Mouse (Mus musculus) testis, adult 2 months (tissue): Measurements from ENCODE around the gene Atp11a.

Source experiments
- CTCF ChIP-seq: fragments of 200-500 bp; IDR thresholded peaks from 2 replicates; pipeline ENCODE4 v1.5.1; 2012; ENCODE audit warnings: low read depth, mild to moderate bottlenecking, inconsistent platforms, low read length, moderate library complexity; ENCODE audit not compliant: control insufficient read depth, insufficient read depth, insufficient replicate concordance
- POLR2A ChIP-seq: fragments of 200-500 bp; IDR thresholded peaks from 2 replicates; pipeline ENCODE4 v1.6.1; 2012; ENCODE audit warnings: low read depth, mild to moderate bottlenecking, inconsistent platforms, low read length, moderate library complexity; ENCODE audit not compliant: control insufficient read depth

DNA sequence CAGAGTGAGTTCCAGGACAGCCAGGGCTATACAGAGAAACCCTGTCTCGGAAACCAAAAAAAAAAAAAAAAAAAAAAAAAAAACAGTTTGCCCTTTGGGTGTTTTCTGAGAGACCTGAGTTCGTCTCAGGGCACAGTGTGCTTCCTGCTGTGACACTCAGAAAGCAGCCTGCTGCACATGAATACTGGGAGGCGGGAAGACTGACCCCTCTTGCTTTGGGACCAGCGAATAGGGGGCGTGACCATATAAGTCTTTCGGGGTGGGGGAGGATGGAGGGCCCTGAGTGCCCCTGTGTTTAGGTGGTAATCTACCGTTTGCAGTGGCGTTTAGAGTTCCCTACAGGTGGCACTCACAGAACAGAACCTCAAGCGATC, 116.2 kb downstream of the Atp11a start:
- TF ChIP-seq POLR2A (no peak; the same call in 1 of the 2 replicates), CTCF (no peak)
